Comparison of ENCODE assay signal across 8 mouse cellular contexts in the genomic region with DNA sequence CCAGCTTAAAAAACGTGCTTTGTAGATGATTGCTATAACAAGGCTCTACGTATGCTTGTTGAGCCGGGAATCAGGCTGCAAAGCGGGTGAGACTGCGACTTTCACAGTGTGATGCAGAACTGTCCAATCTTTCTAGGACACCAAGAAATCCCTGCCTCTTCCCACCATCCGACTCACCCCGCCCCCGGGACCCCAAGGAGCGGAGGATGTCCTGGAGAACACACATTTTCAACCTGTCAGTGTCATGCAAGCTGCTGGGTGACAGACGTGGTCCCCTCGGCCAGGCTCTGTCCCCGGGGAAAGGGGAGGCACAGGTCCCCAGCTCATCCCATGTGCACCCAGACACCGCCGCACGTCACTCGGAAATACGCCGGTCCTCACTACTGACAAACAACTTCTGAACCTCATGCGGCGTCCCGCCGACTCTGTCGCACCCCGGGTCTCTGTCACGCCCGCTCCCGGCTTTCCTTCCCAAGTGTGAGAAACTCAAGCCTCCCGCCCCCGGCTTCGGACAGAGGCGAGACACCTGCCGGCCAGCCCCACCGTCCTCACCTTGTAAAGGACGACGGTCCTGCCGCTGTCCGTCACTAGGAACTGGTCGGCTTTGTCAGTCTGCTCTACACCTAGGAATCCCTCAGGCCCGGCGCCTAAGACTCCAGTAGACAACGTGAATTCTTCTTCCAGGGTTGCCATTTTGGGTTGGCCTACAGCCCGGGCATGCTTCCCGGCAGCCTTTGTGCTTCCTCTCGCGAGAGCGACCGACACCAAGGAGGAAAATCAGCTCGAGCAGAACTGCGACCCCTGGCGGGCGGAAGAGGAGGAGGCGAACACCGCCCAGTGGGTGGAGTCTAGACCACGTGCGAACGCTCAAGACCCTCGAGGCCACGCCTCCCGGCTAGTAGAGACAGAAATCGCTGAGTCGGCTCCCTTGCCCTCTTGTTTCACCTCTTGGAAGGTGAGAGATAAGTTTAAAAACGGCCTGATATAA. TPM values are rescaled to one million over a fixed set of nuclear protein-coding genes. Genes with fewer than 3 reads are reported as not detected.
DNase-seq lines count a peak whose midpoint lies in the region; ATAC-seq and TF ChIP-seq lines count a peak whose summit lies in the region.

A gene (minus strand): TSS at position 817 of the 988 bp plus-strand sequence.

- dilution Hi-C loops in CH12.LX (cut with MboI; ENCODE audit: extremely low pct_ligation_motif_present, extremely low pct_unique_long_range_greater_than_20kb, low sequenced_read_pairs): no loop called here

- peak within 1 kb of the TSS; percentile 73 for H3K4me2 ChIP-seq in CH12.LX (ENCODE audit: insufficient read depth, low read depth, poor library complexity, severe bottlenecking)
- peak within 1 kb of the TSS; percentile 79 for H3K4me2 ChIP-seq in forebrain, embryonic 11.5 days (ENCODE audit: low read depth, low read length, severe bottlenecking)
- H3K4me2 ChIP-seq in heart, embryonic 16.5 days (ENCODE audit: low read depth, low read length): peak within 1 kb of the TSS; percentile 83
- peak within 1 kb of the TSS; percentile 90 for H3K4me2 ChIP-seq in liver, embryonic 15.5 days
- peak within 1 kb of the TSS; percentile 90 for H3K4me2 ChIP-seq in neural tube, embryonic 12.5 days (replicated peaks)

- peaks cover 3 to 13% of the 10 kb centered on the region in 2 experiments; a peak in 2 of 4 replicates for H3K4me1 ChIP-seq in CH12.LX (ENCODE audit: control insufficient read depth in 1 of 2, insufficient read depth in 2 of 2)
- H3K4me1 ChIP-seq in forebrain, embryonic 11.5 days (replicated peaks; ENCODE audit: control insufficient read depth, insufficient read depth, low read length): 0 out of 2 replicates have a peak, but pooled peaks cover 3% of the 10 kb centered on the region
- H3K4me1 ChIP-seq in heart, embryonic 16.5 days (ENCODE audit: control insufficient read depth, insufficient read depth, low read length): peaks cover 4% of the 10 kb centered on the region
- peaks cover 24% of the 10 kb centered on the region for H3K4me1 ChIP-seq in liver, embryonic 15.5 days (replicated peaks)
- peaks cover 6% of the 10 kb centered on the region for H3K4me1 ChIP-seq in neural tube, embryonic 12.5 days

- under 1% methylated on average over 62 of the region's 62 CpGs for WGBS in forebrain, embryonic 11.5 days
- under 1% methylated on average over 62 of the region's 62 CpGs for WGBS in heart, embryonic 16.5 days
- WGBS in liver, embryonic 15.5 days (ENCODE audit: insufficient replicate concordance): under 1% methylated on average over 62 of the region's 62 CpGs
- under 1% methylated on average over 62 of the region's 62 CpGs for WGBS in neural tube, embryonic 12.5 days

- no peak; the same call in 1 of the 2 replicates for TF ChIP-seq RAD21 in CH12.LX (IDR thresholded peaks at IDR 0.05; ENCODE audit: low read depth, low read length)

- TF ChIP-seq POLR2A in CH12.LX (IDR thresholded peaks at IDR 0.05; ENCODE audit: low read depth, low read length): peak; percentile 99

- in situ Hi-C loops in CH12.LX (cut with MboI; ENCODE audit: low pct_ligation_motif_present, low pct_unique_long_range_greater_than_20kb, low sequenced_read_pairs): no loop called here

- H3K36me3 ChIP-seq in CH12.LX (replicated peaks in 1 of 2; ENCODE audit: control insufficient read depth in 1 of 2, insufficient read depth in 1 of 2, low read length in 1 of 2): peaks cover 19 to 35% of the 10 kb centered on the region in 2 experiments
- no peaks in the 10 kb centered on the region; the same call in 1 of the 2 replicates for H3K36me3 ChIP-seq in forebrain, embryonic 11.5 days (ENCODE audit: control insufficient read depth, insufficient read depth, low read length)
- H3K36me3 ChIP-seq in heart, embryonic 16.5 days (ENCODE audit: control insufficient read depth, insufficient read depth): peaks cover 18% of the 10 kb centered on the region
- H3K36me3 ChIP-seq in liver, embryonic 15.5 days (replicated peaks): peaks cover 23% of the 10 kb centered on the region
- H3K36me3 ChIP-seq in neural tube, embryonic 12.5 days: peaks cover 23% of the 10 kb centered on the region

- H3K27ac ChIP-seq in CH12.LX (ENCODE audit: insufficient read depth, low read depth): peak within 1 kb of the TSS; percentile 7; the same call in 1 of the 2 replicates
- no peak within 1 kb of the TSS for H3K27ac ChIP-seq in forebrain, embryonic 11.5 days (ENCODE audit: low read depth, low read length)
- H3K27ac ChIP-seq in heart, embryonic 16.5 days (ENCODE audit: low read length): peak within 1 kb of the TSS; percentile 84
- peak within 1 kb of the TSS; percentile 53; the same call in 1 of the 2 replicates for H3K27ac ChIP-seq in liver, embryonic 15.5 days (replicated peaks)
- H3K27ac ChIP-seq in neural tube, embryonic 12.5 days: peak within 1 kb of the TSS; percentile 64

- peak; percentile 84 to 94 for TF ChIP-seq CTCF in CH12.LX (conservative IDR thresholded peaks at IDR 0.05 in 1 of 2, IDR thresholded peaks at IDR 0.05 in 1 of 2; ENCODE audit: low read depth in 2 of 2, low read length in 2 of 2)

- ATAC-seq in forebrain, embryonic 11.5 days (replicated peaks; ENCODE audit: low FRiP score): peak; percentile 97
- ATAC-seq in heart, embryonic 16.5 days (replicated peaks; ENCODE audit: extremely low read depth, insufficient read depth, low FRiP score): peak; percentile 97
- peak; percentile 91 for ATAC-seq in liver, embryonic 15.5 days (ENCODE audit: insufficient read depth)
- peak; percentile 93 for ATAC-seq in neural tube, embryonic 12.5 days (ENCODE audit: low FRiP score, low read depth)

- DNase-seq in CH12.LX (ENCODE audit: extremely low read depth): peak; percentile 100
- DNase-seq in c-Kit-positive CD71-positive TER-119-negative erythroid progenitor cells, embryonic 14.5 days (ENCODE audit: low read depth): peak; percentile 99
- peak; percentile 99 for DNase-seq in forebrain, embryonic 11.5 days (ENCODE audit: low spot score)
- peak; percentile 99 for DNase-seq in kidney, postnatal 36 days
- DNase-seq in telencephalon, adult 2 months (ENCODE audit: low read depth, low spot score): peak; percentile 95

- peak within 1 kb of the TSS; percentile 84 for H3K9ac ChIP-seq in CH12.LX (ENCODE audit: insufficient read depth, low read depth)
- peak within 1 kb of the TSS; percentile 73 for H3K9ac ChIP-seq in forebrain, embryonic 11.5 days (ENCODE audit: low read length)
- H3K9ac ChIP-seq in heart, embryonic 16.5 days (ENCODE audit: low read length): peak within 1 kb of the TSS; percentile 97
- peak within 1 kb of the TSS; percentile 69 for H3K9ac ChIP-seq in liver, embryonic 15.5 days
- H3K9ac ChIP-seq in neural tube, embryonic 12.5 days: peak within 1 kb of the TSS; percentile 90

- H3K79me2 ChIP-seq in CH12.LX (replicated peaks; ENCODE audit: control insufficient read depth, extremely low read depth, insufficient read depth, poor library complexity, severe bottlenecking): peaks cover 27% of the 10 kb centered on the region

- peak within 1 kb of the TSS; percentile 61 to 89 (median 81) for H3K4me3 ChIP-seq in CH12.LX (replicated peaks in 1 of 3; ENCODE audit: low read depth in 2 of 3, low read length in 2 of 3, poor library complexity in 1 of 3)
- H3K4me3 ChIP-seq in forebrain, embryonic 11.5 days (ENCODE audit: low read depth, low read length): peak within 1 kb of the TSS; percentile 66
- peak within 1 kb of the TSS; percentile 99 for H3K4me3 ChIP-seq in heart, embryonic 16.5 days (ENCODE audit: low read length)
- H3K4me3 ChIP-seq in liver, embryonic 15.5 days (replicated peaks): peak within 1 kb of the TSS; percentile 80
- H3K4me3 ChIP-seq in neural tube, embryonic 12.5 days: peak within 1 kb of the TSS; percentile 83

- H3K27me3 ChIP-seq in CH12.LX (replicated peaks): no peaks in the 10 kb centered on the region
- no peaks in the 10 kb centered on the region for H3K27me3 ChIP-seq in forebrain, embryonic 11.5 days (ENCODE audit: control insufficient read depth, insufficient read depth, low read length)
- H3K27me3 ChIP-seq in heart, embryonic 16.5 days (ENCODE audit: control insufficient read depth, insufficient read depth, low read length): no peaks in the 10 kb centered on the region
- no peaks in the 10 kb centered on the region for H3K27me3 ChIP-seq in liver, embryonic 15.5 days
- H3K27me3 ChIP-seq in neural tube, embryonic 12.5 days (replicated peaks): no peaks in the 10 kb centered on the region

- no peak for TF ChIP-seq EP300 in CH12.LX (IDR thresholded peaks at IDR 0.05; ENCODE audit: low read length)

- H3K9me3 ChIP-seq in CH12.LX (replicated peaks; ENCODE audit: low read length): no peaks in the 10 kb centered on the region
- H3K9me3 ChIP-seq in forebrain, embryonic 11.5 days (ENCODE audit: control insufficient read depth, low read length): no peaks in the 10 kb centered on the region
- H3K9me3 ChIP-seq in heart, embryonic 16.5 days (replicated peaks; ENCODE audit: control insufficient read depth, low read length): no peaks in the 10 kb centered on the region
- H3K9me3 ChIP-seq in liver, embryonic 15.5 days (replicated peaks): no peaks in the 10 kb centered on the region
- no peaks in the 10 kb centered on the region for H3K9me3 ChIP-seq in neural tube, embryonic 12.5 days

TF ChIP-seq in CH12.LX, 34 proteins besides CTCF, POLR2A, EP300 and RAD21 (continues in another document):
- TF ChIP-seq NELFE (IDR thresholded peaks at IDR 0.05; ENCODE audit: low read depth, low read length) (peak; percentile 97), JUN (IDR thresholded peaks at IDR 0.05; ENCODE audit: insufficient read depth, low read depth, low read length) (no peak), TCF12 (IDR thresholded peaks at IDR 0.05; ENCODE audit: low read depth, low read length) (peak; percentile 92), MYC (IDR thresholded peaks at IDR 0.05; ENCODE audit: low read depth, low read length) (peak; percentile 99), PAX5 (IDR thresholded peaks at IDR 0.05; ENCODE audit: low read length) (no peak), ZNF384 (IDR thresholded peaks at IDR 0.05; ENCODE audit: low read depth, low read length) (no peak), CHD2 (IDR thresholded peaks at IDR 0.05; ENCODE audit: low read length) (peak; percentile 100), ETS1 (conservative IDR thresholded peaks at IDR 0.05; ENCODE audit: low read depth, low read length) (peak; percentile 59), HCFC1 (IDR thresholded peaks at IDR 0.05; ENCODE audit: low read depth, low read length) (peak; percentile 91), USF1 (IDR thresholded peaks at IDR 0.05; ENCODE audit: low read depth, low read length) (peak; percentile 87), ZC3H11A (IDR thresholded peaks at IDR 0.05; ENCODE audit: low read depth, low read length) (no peak)

RNA-seq across cellular contexts. Expression of the gene that starts here (rescaled TPM):
- total RNA-seq in CH12.LX (2012; rRNA removed) (62.1 and 76.5 TPM in 2 replicates), CH12.LX (2014; rRNA removed) (172 and 191 TPM in 2 replicates)
- polyA plus RNA-seq in CH12.LX (2012; ENCODE audit: insufficient read length, low read depth): 89.3 and 109 TPM in 2 replicates
- polyA plus RNA-seq in forebrain, embryonic 11.5 days (2014; fragmentation: Nextera tagmentation; extraction: Ambion mirVana): 75.0 and 76.8 TPM in 2 replicates
- 43.6 and 49.8 TPM in 2 replicates for polyA plus RNA-seq in heart, embryonic 16.5 days (2015; fragmentation: Nextera tagmentation; extraction: Ambion mirVana)
- 19.4 and 24.7 TPM in 2 replicates for polyA plus RNA-seq in liver, embryonic 15.5 days (2015; fragmentation: Nextera tagmentation; extraction: Ambion mirVana)
- 57.2 and 60.6 TPM in 2 replicates for polyA plus RNA-seq in neural tube, embryonic 12.5 days (2016; fragmentation: Nextera tagmentation; extraction: Ambion mirVana)
